Mouse (Mus musculus): ENCODE measurements around the gene F2. TPM values are rescaled to one million over a fixed set of nuclear protein-coding genes. Genes with fewer than 3 reads are reported as not detected.
A peak's percentile ranks its signal among the peaks of the same experiment; 100 is the strongest.

Gene F2
- 0.62 and 5.1 TPM in 2 replicates for polyA plus RNA-seq (2012; rRNA removed)

GRCm38 (mm10) chr2:91636229-91636628 lies at the start of gene F2:
F2 (minus strand) TSS chr2:91636414.
- no peak for DNase-seq
- TF ChIP-seq CTCF (IDR thresholded peaks at IDR 0.05; ENCODE audit: borderline replicate concordance, control insufficient read depth, extremely low read depth, insufficient read depth, low read length, poor library complexity), result no peak
- TF ChIP-seq POLR2A (IDR thresholded peaks at IDR 0.05; ENCODE audit: control insufficient read depth, extremely low read depth, insufficient read depth, low read length, poor library complexity), result no peak
- H3K4me1 ChIP-seq (replicated peaks; ENCODE audit: control insufficient read depth, insufficient read depth, low read length), result peaks cover 74% of the 10 kb centered on the region
- WGBS, result 83% methylated on average over 8 of the region's 8 CpGs
- peak within 1 kb of the TSS; percentile 80 for H3K27ac ChIP-seq (ENCODE audit: control insufficient read depth, insufficient read depth, low read length)
- H3K4me3 ChIP-seq (ENCODE audit: control insufficient read depth, insufficient read depth, low read length), result no peak within 1 kb of the TSS
- H3K36me3 ChIP-seq (ENCODE audit: control insufficient read depth, insufficient read depth, low read length), result no peaks in the 10 kb centered on the region
- H3K27me3 ChIP-seq (ENCODE audit: control insufficient read depth, insufficient read depth, low read length), result no peaks in the 10 kb centered on the region

DNA sequence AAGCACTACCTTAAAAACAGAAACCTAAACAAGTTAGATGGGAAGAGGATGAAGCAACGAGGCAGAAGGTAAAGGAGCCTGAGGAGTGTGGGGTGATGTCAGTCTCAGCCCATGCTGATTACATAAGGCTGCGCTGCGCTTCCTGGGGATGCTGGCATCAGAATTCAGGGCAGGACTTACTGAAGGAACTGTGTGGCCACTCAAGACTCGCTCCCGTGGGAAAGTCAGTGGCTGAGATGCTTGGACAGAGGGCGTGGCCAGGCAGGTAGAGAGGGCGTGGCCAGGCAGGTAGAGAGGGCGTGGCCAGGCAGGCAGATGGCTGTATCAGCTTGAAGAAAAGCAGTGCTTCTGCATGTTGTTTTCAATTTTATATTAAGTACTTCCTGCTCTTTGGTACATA lies 47.7 kb upstream of the F2 start:
- Histone ChIP-seq H3K36me3 (ENCODE audit: control insufficient read depth, insufficient read depth, low read length) (peaks cover 73% of the 10 kb centered on the region), H3K4me3 (ENCODE audit: control insufficient read depth, insufficient read depth, low read length) (no peak overlapping the region), H3K27me3 (ENCODE audit: control insufficient read depth, insufficient read depth, low read length) (no peaks in the 10 kb centered on the region), H3K27ac (ENCODE audit: control insufficient read depth, insufficient read depth, low read length) (no peak overlapping the region), H3K4me1 (replicated peaks; ENCODE audit: control insufficient read depth, insufficient read depth, low read length) (no peaks in the 10 kb centered on the region)
- WGBS, result 93% methylated on average over 8 of the region's 8 CpGs
- no peak for TF ChIP-seq POLR2A (IDR thresholded peaks at IDR 0.05; ENCODE audit: control insufficient read depth, extremely low read depth, insufficient read depth, low read length, poor library complexity)
- TF ChIP-seq CTCF (IDR thresholded peaks at IDR 0.05; ENCODE audit: borderline replicate concordance, control insufficient read depth, extremely low read depth, insufficient read depth, low read length, poor library complexity), result no peak
- no peak for DNase-seq

DNA sequence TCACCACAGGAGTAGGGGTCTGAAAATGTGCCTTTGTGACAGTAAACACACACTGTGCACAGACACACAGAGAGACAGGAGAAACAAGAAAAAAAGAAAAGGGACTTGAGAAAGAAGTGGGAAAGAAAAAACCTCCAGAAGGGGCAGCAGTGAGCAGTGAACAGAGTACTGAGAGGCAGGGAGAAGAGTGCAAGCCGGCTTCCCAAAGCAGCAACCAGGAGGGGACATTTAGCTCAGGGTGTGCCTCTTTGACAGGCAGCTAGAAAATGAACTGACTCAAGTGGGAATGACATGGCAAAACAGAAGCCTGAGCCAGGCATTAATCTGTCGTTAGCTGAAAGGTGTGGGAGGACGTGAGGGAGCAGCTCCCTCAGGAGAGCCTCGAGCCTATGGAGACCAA lies 46.6 kb upstream of the F2 start:
- TF ChIP-seq CTCF (IDR thresholded peaks at IDR 0.05; ENCODE audit: borderline replicate concordance, control insufficient read depth, extremely low read depth, insufficient read depth, low read length, poor library complexity) (no peak), POLR2A (IDR thresholded peaks at IDR 0.05; ENCODE audit: control insufficient read depth, extremely low read depth, insufficient read depth, low read length, poor library complexity) (no peak)
- H3K4me1 ChIP-seq (replicated peaks; ENCODE audit: control insufficient read depth, insufficient read depth, low read length), result no peaks in the 10 kb centered on the region

DNA sequence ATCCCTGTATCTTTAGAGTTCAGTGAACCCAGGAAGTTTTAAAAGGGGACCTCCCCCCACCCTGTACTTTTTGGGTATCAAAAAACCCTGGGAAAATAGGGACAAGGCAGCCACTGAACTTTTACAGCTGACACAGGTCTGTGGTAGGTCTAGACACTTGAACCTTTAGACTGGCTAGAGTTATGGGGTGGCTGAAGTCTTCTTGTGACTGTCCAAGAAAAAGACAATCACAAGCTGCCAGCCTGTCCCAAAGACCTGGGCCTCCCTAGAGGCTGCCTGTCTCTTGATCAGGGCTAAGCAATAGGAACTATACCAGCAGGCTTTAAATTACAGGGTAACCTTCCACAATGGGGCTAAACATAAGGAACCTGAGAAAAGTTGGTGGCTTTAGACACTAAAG lies 40.7 kb upstream of the F2 start:
- Histone ChIP-seq H3K36me3 (ENCODE audit: control insufficient read depth, insufficient read depth, low read length) (peaks cover 66% of the 10 kb centered on the region), H3K27me3 (ENCODE audit: control insufficient read depth, insufficient read depth, low read length) (no peaks in the 10 kb centered on the region), H3K4me3 (ENCODE audit: control insufficient read depth, insufficient read depth, low read length) (no peak overlapping the region), H3K4me1 (replicated peaks; ENCODE audit: control insufficient read depth, insufficient read depth, low read length) (no peaks in the 10 kb centered on the region), H3K27ac (ENCODE audit: control insufficient read depth, insufficient read depth, low read length) (no peak overlapping the region)
- DNase-seq, result no peak
- TF ChIP-seq POLR2A (IDR thresholded peaks at IDR 0.05; ENCODE audit: control insufficient read depth, extremely low read depth, insufficient read depth, low read length, poor library complexity) (no peak), CTCF (IDR thresholded peaks at IDR 0.05; ENCODE audit: borderline replicate concordance, control insufficient read depth, extremely low read depth, insufficient read depth, low read length, poor library complexity) (no peak)

More for the DNA sequence above, 46.6 kb upstream of the F2 start:
- 92% methylated on average over 4 of the region's 4 CpGs for WGBS
- no peak overlapping the region for H3K27ac ChIP-seq (ENCODE audit: control insufficient read depth, insufficient read depth, low read length)
- DNase-seq, result peak; percentile 27
- no peaks in the 10 kb centered on the region for H3K27me3 ChIP-seq (ENCODE audit: control insufficient read depth, insufficient read depth, low read length)
- no peak overlapping the region for H3K4me3 ChIP-seq (ENCODE audit: control insufficient read depth, insufficient read depth, low read length)
- peaks cover 73% of the 10 kb centered on the region for H3K36me3 ChIP-seq (ENCODE audit: control insufficient read depth, insufficient read depth, low read length)

DNA sequence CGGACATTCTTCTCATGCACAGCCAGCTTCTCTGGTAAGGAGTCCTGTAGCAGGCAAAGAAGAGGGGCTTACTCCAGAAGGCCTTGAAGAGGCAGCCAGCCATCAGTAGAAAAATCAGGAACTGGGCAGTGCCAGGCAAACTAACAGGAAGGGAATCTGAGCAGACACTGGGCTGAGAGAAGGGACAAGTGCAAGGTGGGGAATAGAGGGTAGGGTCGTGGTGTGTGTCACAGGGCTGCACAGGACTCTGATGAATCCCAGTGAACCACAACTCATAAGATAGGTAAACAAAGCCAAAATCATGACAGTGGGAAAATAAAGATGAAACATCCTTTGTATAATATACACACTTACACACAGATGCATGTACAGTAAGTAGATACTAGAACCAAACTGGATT lies 40.2 kb upstream of the F2 start:
- WGBS, result 88% methylated on average over 2 of the region's 2 CpGs
- TF ChIP-seq CTCF (IDR thresholded peaks at IDR 0.05; ENCODE audit: borderline replicate concordance, control insufficient read depth, extremely low read depth, insufficient read depth, low read length, poor library complexity) (no peak), POLR2A (IDR thresholded peaks at IDR 0.05; ENCODE audit: control insufficient read depth, extremely low read depth, insufficient read depth, low read length, poor library complexity) (no peak)
- DNase-seq, result no peak
- no peak overlapping the region for H3K27ac ChIP-seq (ENCODE audit: control insufficient read depth, insufficient read depth, low read length)
- peaks cover 65% of the 10 kb centered on the region for H3K36me3 ChIP-seq (ENCODE audit: control insufficient read depth, insufficient read depth, low read length)
- no peak overlapping the region for H3K4me3 ChIP-seq (ENCODE audit: control insufficient read depth, insufficient read depth, low read length)
- no peaks in the 10 kb centered on the region for H3K4me1 ChIP-seq (replicated peaks; ENCODE audit: control insufficient read depth, insufficient read depth, low read length)
- H3K27me3 ChIP-seq (ENCODE audit: control insufficient read depth, insufficient read depth, low read length), result no peaks in the 10 kb centered on the region

DNA sequence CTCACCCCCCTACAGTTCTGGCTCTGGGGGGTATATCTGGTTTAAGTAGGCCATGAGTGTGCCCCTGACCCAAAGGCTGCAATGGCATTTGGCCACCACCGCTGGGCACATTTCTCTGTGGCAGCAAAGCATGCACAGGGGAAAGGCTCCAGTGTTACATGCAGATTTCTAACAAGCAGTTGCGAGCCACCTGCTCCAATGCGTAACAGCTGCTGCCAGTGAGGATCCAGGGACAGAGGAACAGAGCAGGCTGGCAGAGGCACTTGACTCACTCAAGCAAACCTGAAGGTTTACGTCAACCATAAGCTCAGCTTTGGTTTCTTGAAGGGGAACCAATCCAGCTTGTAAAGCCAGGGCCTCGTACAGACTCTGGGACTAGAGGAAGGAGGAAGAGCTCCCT lies 38.7 kb upstream of the F2 start:
- Histone ChIP-seq H3K36me3 (ENCODE audit: control insufficient read depth, insufficient read depth, low read length) (peaks cover 71% of the 10 kb centered on the region), H3K4me1 (replicated peaks; ENCODE audit: control insufficient read depth, insufficient read depth, low read length) (no peaks in the 10 kb centered on the region), H3K27me3 (ENCODE audit: control insufficient read depth, insufficient read depth, low read length) (no peaks in the 10 kb centered on the region), H3K27ac (ENCODE audit: control insufficient read depth, insufficient read depth, low read length) (no peak overlapping the region), H3K4me3 (ENCODE audit: control insufficient read depth, insufficient read depth, low read length) (no peak overlapping the region)
- 93% methylated on average over 5 of the region's 5 CpGs for WGBS
- TF ChIP-seq POLR2A (IDR thresholded peaks at IDR 0.05; ENCODE audit: control insufficient read depth, extremely low read depth, insufficient read depth, low read length, poor library complexity) (no peak), CTCF (IDR thresholded peaks at IDR 0.05; ENCODE audit: borderline replicate concordance, control insufficient read depth, extremely low read depth, insufficient read depth, low read length, poor library complexity) (no peak)
- no peak for DNase-seq

DNA sequence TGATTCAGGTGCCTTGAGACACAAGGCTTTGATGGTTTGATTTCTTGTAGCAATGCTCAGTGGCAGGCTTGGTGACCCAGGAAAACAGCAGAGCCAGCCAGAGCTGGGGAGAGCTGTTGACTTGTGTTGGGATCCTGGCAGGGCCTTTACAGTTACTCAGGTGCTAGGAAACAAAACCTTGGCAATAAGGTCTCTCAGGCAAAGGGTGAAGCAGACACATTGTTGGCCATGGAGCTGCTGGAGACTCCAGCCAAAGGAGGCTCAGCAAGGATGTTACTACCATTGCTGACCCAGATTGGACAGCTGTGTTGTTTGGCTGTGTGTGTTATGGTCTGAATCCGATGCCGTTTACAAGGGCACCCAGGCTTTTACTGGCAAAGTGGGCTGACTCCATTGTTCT lies 37.4 kb upstream of the F2 start:
- no peak for TF ChIP-seq POLR2A (IDR thresholded peaks at IDR 0.05; ENCODE audit: control insufficient read depth, extremely low read depth, insufficient read depth, low read length, poor library complexity)
- no peak for TF ChIP-seq CTCF (IDR thresholded peaks at IDR 0.05; ENCODE audit: borderline replicate concordance, control insufficient read depth, extremely low read depth, insufficient read depth, low read length, poor library complexity)
- peaks cover 77% of the 10 kb centered on the region for H3K36me3 ChIP-seq (ENCODE audit: control insufficient read depth, insufficient read depth, low read length)
- H3K4me1 ChIP-seq (replicated peaks; ENCODE audit: control insufficient read depth, insufficient read depth, low read length), result no peaks in the 10 kb centered on the region
- no peak overlapping the region for H3K4me3 ChIP-seq (ENCODE audit: control insufficient read depth, insufficient read depth, low read length)
- no peak overlapping the region for H3K27ac ChIP-seq (ENCODE audit: control insufficient read depth, insufficient read depth, low read length)
- WGBS, result 94% methylated on average over 2 of the region's 2 CpGs
- no peaks in the 10 kb centered on the region for H3K27me3 ChIP-seq (ENCODE audit: control insufficient read depth, insufficient read depth, low read length)
- no peak for DNase-seq
